Mouse (Mus musculus) neural tube, postnatal 0 days (tissue): ENCODE measurements around the gene Gulp1. TPM values are rescaled to one million over a fixed set of nuclear protein-coding genes. Genes with fewer than 3 reads are reported as not detected.

Source experiments
- polyA plus RNA-seq: library from polyadenylated mRNA; unstranded; fragments of >200 nt; fragmentation: Nextera tagmentation; extraction: Ambion mirVana; gene quantifications from 2 replicates; pipeline ENCODE4 v1.2.1, GENCODE M21; 2015

The Gulp1 gene
- polyA plus RNA-seq, result 8.6 and 10.1 TPM in 2 replicates

DNA sequence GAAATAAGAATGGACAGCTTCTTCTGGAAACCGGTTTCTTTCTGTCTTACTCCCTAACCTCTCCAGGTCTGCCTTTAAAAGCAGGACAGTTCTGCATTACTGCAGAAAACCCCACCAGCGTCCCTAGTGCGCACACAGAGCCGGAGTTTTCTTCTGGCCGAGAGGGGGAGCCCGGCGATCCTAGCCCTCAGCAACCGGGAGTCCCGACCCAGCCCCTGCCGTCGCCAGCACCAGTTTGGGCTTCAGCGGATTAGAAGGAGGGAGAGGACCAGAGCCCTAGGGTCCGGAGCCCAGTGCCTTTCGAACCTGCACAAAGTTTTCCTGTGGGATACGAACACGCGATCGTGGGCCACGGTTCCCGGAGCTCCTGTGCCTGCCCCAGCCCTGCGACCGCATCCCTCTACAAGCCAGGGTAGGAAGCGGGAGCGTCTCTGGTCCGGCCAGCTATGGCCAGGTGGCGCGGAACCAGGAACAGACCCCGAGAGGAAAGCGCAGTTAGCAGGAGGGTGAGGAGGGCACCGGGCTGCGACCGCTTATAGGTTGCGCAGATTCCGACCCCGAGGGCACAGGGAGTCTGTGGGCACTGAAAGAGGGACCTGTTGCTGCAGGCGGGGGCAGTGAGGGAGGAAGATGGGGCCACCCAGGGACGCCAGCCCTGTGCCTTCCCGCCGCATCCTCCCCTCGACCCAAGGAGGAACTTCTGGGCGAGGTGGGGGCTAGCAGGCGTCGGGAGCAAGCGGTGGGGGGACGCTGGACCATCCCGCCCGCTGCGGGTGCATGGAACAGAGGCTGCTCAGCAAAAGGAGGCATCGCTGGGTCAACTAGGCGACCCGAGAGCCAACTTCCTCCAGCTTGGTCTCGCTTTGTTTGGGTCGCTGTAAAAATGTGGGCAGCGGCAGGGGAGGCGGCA lies at the start of gene Gulp1:
Gene Gulp1 (plus strand): TSS at position 51 of the 910 bp plus-strand sequence.

